Mouse (Mus musculus) megakaryocyte, adult 5-6 weeks (primary cell): Measurements from ENCODE around the gene Gm5901. TPM values are rescaled to one million over a fixed set of nuclear protein-coding genes. Genes with fewer than 3 reads are reported as not detected.
"Not testable (repeated sequence)": the region's sequence is repeated elsewhere in the genome, so short reads cannot be mapped to it uniquely, and the experiment has no call there.

Experiments used
- ATAC-seq: 2 replicates; pipeline ENCODE4 v1.8.0; 2016; ENCODE audit warnings: mild to moderate bottlenecking, inconsistent platforms; ENCODE audit not compliant: poor library complexity, severe bottlenecking
- total RNA-seq, 2 experiments: library from RNA; stranded (forward) in 1 of 2; stranded (reverse) in 1 of 2; fragments of 153-499, 151-499 nt in 1 of 2; fragments of 221-1000, 200-1000 nt in 1 of 2; gene quantifications; 2 replicates each; pipeline versions ENCODE4 v1.2.3 to v1.2.4; 2015 to 2017

Gm5901 gene
- total RNA-seq (2015) (0.20 TPM in 1 of 2 replicates, not detected in the other), total RNA-seq (2017) (0.73 TPM in 1 of 2 replicates, not detected in the other)

DNA sequence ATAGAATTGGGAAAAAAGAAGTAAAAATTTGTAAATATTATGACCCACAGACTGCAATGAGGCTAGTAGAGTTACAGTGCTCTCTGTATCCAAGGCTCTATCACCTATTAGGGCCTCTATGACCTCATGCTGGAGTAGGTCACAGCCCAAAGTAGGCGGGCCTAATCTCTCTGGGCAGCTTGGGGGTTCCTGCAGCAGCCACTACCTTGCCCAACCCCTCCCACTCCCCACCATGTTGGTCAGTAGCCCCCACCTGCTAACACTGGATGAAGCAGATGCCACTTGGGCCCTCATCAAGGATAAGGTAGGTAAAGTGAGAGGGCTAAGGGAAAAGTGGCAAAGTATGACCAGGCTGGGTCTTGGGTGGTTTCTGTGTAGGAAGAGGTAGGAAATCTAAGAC lies at the start of gene Gm5901:
Gm5901 (plus strand) TSS at position 173 of the 400 bp plus-strand sequence.
- ATAC-seq = no peak

DNA sequence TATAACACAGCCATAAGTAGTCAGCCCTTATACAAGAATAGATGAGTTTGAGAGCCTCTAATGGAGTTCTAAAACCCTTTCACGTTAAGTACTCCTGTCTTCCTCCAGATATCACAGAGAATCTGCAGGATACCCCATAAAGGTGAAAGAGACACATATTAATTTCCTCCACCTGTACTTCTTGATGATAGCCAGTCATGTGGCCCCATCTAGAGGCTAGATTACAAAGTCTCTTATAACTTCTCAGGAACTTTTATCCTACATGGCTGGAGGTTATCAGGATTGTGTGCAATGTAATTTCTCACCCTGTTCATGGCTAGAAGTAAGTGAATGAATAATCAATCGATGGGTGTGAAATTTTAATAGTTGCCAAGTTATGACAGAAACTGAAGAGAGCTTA lies 49.5 kb upstream of the Gm5901 start:
- no peak for ATAC-seq

DNA sequence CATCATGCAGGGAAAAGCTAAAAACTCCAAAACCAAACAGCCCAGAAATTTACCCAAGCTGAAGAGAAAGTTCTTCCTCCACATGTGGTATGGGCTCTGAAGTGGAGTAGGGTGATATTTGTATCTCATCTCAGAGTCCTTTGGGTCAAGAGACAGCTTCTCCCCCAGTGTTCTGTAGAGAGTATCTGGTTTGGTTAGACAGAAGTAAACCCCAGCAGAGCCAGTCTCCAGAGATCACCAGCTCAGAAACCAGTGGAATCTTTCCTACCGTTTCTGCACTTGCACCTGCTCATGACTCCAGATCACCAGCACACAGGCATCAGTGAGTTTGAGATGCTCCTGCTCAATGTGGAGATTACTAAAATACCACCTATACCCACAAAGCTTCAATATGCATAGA lies 40.8 kb upstream of the Gm5901 start, which contains the start of gene Olfr690:
Olfr690 (minus strand) TSS at position 101 of the 400 bp plus-strand sequence.
- no peak for ATAC-seq

DNA sequence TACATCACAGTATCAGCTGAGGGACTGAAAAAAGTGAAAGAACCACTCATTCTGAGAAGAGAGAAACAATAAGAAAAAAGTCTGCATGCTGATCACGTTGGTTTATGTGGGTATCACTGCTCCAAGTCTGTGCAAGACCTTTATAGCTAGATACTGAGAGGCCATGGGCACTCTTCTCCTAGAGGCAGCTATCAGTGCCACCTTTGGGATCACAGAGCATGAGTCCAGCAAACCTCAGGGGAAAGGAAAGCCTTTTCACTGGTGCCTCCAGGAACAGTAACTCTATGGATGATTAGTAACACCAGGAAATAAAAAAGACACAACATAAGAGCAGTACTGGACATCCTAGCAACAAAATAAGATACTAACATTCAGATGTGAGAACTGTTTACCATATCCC lies 32.7 kb upstream of the Gm5901 start, which contains the start of gene Olfr691:
Olfr691 (minus strand) TSS at position 101 of the 400 bp plus-strand sequence.
- ATAC-seq = no peak

DNA sequence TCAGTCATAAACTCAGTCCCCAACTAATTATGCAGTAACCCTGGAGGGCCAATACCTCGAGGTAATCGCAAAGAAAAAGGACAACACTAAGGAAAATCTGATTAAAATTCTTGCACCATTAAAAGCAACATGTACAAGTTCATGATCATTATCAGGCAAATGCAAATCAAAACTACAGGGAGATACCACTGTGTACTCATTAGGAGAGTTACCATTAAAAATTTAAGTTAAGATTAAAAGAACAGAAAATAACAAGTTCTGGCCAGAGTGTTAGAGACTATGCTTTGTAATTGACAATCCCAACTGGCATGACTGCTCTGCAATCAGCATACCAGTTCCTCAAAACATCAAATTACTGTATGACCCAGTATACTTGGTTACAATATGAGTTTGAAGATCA lies 32.1 kb upstream of the Gm5901 start:
- no peak for ATAC-seq

DNA sequence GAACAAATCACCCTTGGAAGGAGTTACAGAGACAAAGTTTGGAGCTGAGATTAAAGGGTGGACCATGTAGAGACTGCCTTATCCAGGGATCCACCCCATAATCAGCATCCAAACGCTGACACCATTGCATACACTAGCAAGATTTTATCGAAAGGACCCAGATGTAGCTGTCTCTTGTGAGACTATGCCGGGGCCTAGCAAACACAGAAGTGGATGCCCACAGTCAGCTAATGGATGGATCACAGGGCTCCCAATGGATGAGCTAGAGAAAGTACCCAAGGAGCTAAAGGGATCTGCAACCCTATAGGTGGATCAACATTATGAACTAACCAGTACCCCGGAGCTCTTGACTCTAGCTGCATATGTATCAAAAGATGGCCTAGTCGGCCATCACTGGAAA lies 18.8 kb upstream of the Gm5901 start:
- ATAC-seq = not testable (repeated sequence)

DNA sequence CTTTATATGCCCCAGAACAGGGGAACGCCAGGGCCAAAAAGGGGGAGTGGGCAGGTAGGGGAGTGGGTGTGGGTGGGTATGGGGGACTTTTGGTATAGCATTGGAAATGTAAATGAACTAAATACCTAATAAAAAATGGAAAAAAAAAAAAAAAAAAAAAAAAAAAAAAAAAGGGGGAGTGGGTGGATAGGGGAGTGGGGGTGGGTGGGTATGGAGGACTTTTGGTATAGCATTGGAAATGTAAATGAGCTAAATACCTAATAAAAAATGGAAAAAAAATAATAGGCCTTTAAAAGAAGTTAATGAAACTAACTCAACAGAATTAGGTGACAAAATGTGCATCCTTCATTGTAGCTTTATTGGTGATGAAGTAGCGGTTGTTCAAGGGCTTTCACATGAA lies 18.4 kb upstream of the Gm5901 start:
- ATAC-seq = not testable (repeated sequence)

DNA sequence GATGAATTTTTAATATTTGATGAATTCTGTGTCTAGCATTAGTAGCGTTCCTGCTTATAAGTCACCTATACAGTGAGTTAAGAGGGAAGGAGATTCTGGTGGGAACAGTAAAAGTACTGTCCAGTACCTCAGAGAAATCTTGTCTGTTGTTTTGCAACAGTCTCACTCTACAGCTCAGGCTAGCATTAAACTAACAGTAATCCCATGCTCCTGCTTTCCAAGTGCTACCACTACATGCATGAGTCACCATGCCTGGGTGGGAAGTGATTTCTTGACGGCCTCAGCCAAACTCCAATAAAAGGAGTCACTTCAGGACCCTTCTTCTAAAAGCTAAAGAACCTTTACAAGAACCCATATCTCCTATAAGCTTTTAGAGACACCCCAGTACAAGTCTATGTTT lies 13.1 kb upstream of the Gm5901 start:
- no peak for ATAC-seq

DNA sequence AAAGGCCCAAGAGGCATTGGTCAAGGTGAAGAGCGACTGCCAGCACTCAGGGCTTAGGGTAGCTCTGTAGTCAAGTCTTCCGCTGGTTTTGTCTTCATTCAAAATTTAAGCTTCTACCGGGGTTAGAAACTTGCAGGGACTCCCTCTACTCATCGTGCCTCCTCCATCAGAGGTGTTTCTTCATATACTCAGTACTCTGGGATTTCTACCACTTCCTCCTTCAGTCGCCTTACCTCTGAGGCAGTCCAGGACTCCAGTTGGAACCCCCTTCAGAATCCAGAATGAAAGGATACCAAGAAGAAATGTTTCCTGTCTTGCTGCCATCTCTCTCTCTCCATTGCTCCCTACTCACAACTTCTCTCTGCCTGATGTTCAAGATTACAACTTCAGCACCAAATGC lies 7.6 kb upstream of the Gm5901 start:
- ATAC-seq = peak; percentile 35; the same call in 1 of the 2 replicates

DNA sequence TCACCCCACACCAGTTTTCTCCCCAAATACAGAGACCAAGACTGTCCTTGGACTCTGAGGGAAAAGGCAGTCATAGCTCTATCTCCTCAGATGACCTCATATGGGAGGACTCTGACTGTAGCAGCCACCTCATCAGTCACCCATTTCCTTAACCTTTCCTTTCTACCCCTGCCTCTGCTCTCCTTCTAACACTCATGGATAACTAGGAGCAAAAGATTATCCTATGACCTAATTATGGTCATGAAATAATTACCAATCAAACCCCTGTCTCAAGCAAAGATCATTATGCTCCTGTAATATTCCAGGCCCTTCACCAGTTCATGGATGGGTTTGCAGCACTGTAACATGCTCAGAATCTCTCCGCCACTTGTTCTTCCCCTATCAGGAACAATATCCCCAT lies 6.9 kb upstream of the Gm5901 start, which contains the start of gene Olfr692:
Olfr692 (plus strand) TSS at position 301 of the 400 bp plus-strand sequence.
- no peak for ATAC-seq

DNA sequence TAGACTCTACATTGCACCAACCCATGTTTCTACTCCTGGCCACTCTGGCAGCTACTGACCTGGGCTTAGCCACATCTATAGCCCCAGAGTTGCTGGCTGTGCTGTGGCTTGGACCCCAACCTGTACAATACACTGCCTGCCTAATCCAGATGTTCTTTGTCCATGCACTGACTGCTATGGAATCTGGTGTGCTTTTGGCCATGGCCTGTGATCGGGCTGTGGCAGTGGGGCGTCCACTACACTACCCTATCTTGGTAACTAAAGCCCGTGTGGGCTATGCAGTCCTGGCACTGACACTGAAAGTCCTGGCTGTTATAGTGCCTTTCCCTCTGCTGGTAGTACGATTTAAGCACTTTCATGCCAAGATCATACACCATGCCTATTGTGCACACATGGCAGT lies 6.3 kb upstream of the Gm5901 start:
- ATAC-seq = no peak

DNA sequence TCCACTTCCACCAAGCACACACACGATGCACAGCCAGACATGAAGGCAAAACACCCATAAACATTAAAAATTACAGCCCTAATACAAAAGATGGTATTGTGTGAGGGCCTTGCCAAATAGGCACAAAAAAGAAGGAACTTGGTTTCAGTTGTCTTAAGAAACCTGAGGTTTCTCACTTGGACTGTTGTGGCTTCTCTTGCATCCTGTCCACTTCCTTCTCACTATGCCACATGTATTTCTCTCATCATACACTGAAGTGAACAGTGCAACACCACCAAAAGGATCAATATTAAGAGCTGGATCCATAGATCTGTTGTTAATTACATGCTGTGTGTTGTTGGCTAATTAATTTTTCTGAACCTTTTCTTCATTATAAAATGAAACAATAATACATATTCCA lies 1.9 kb upstream of the Gm5901 start:
- peak; percentile 90 for ATAC-seq

DNA sequence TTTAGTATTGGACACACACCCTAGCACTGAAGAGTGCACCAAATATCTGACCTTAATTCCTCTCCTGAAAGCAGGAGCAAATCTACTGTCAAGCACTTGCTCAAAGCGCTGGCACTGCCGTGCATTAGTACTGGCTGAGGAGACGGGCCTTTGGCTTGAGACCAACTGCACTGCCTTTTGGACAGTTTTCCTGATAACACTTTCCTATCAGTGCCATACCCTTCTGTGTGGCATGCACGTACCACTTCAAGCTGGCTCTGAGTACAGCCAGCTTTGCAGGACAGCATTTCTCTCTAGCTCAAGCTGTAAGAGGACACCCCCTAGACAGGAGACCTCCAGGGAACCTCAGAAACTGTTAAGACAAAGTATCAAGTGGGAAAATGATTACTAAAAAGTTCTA lies 1.3 kb upstream of the Gm5901 start:
- peak; percentile 6 for ATAC-seq

DNA sequence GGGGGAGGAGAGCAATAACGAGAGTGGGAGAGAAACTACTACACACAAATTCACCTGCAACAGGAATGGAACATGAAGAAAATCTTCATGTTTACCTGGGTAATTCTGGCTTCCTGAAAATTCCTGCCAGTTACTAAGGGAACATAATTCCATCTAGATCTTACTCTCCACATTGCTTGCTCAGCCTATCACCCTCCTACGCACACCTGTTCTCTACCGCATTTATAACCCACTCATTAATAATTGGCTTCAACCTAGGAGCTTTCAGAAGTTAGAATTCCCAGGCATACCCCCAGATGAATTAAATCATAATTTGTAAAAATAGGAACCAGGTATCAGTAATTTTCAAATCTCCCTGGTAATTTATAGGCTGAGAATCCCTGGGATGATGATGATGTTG lies 862 bp upstream of the Gm5901 start:
- ATAC-seq = no peak

DNA sequence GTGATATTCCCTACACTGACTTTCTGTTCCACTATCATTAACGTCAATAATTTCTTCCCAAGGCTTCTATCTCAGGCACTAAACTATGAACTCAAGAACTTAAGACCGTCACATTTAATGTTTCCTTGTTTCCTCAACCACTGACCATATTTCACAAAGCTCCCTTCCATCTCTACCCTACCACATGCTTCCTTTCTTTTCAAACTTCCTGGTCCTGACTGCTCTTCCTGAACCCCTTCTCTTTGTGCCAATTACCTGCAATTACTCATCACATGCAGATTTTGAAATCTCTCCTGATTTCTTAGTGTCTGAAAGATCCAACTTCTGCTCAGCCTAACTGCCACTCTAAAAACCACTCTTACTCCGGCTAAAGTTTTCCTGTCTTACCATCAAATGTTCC lies 5.5 kb downstream of the Gm5901 start:
- peak; percentile 31; the same call in 1 of the 2 replicates for ATAC-seq

DNA sequence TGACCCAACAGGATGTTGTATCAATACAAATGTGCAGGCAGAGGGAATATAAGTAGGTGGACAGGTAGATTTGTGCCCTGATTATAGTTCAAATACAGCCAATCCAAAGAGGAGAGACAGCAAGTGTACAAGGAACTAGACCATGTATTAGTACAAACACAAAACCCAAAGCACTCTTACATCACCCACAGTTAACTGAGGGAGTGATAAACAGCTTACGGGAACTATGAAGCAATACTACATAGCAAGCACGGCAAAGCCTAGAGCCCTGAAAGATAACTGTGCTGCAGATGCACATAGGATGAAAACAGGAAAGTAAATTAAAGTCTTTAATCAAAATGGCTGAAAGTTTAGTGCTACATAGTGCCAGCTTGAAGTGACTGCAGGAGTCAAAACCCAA lies 12.9 kb downstream of the Gm5901 start:
- ATAC-seq = peak; percentile 74

DNA sequence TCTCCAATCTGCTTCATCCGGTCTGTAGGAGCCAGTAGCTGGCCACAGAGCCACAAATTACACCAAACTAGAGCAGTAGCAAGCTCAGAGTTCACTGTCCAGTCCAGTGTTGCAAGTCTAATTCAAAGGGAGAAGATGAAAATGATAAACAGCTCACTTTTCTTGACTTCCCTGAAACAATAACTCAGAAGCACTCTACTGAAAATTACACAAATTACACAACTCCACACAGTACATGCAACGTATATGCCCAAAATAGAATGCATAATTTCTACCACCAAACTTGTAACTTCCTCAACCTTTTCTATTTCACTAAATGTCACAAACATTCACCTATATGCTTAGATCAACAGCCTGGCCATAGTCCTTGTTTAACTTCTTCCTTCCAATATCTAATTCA lies 15.4 kb downstream of the Gm5901 start:
- peak; percentile 69 for ATAC-seq

DNA sequence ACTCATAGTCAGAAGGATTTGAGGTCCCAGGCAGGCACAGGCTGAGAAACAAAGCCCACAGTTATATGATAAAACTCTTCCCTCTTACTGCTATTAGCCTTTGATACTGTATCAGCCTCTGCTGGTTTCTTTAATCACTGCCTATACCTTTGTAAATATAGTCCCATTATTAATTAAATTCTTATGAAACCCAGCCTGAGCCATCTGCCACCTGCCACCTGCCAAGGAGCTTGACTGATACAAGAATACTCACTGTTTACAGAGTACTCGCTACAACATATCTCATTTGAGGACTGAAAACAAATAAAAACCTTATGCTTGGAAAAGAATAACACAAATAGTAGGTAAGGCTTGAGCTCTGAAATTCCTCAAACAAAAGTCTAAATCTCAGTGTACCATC lies 19.8 kb downstream of the Gm5901 start:
- no peak for ATAC-seq

DNA sequence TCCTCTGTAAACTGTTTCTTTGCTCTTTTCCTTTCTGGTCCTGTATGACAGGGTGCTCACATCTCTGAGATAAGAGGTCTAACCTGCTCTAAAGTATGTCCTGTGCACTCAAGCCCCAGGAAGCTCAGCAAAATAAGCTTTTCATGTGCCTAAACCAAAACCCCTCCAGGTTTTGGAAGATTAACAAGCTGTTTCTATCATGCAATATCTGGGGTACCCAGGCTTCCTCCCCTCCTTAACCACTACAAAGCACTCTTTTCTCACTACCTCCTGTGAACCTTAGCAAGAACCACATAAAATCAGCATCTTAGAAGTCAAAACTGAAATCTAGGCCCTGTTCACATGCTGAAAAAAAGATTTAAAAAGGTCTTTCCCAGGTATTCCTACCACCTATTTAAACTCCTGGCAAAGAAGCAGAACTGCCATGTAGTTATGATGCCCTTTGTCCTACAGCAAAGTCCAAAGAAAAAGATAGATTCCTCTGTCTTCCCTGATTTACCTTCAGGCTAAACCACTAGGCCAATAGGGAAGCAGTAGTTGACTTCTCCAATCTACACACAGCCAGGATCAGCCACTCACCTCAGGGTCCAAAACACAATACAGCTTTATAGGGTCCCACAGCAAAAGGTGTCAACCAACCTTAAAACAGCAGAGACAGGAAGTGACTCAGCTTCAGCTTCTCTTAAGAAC lies 20.4 kb downstream of the Gm5901 start:
- ATAC-seq = no peak

DNA sequence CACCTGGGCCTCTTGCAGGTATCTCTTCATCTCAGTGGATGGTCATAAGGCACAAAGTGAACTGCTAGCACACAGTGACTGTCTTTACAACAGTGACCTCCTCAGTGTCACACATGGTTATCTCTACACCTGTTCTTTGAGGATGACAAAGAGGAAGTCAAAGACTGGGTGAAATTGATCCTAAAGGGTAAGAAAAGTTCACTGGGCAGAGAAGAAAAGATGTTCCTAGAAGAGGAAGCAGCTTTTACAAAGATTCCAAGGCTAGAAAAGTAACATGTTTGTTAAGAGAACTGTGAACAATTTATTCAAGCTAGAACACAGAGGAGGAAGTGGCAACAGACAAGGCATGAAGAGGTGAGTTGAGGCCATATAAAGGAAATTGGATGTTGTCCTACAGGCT lies 21.3 kb downstream of the Gm5901 start:
- no peak for ATAC-seq

DNA sequence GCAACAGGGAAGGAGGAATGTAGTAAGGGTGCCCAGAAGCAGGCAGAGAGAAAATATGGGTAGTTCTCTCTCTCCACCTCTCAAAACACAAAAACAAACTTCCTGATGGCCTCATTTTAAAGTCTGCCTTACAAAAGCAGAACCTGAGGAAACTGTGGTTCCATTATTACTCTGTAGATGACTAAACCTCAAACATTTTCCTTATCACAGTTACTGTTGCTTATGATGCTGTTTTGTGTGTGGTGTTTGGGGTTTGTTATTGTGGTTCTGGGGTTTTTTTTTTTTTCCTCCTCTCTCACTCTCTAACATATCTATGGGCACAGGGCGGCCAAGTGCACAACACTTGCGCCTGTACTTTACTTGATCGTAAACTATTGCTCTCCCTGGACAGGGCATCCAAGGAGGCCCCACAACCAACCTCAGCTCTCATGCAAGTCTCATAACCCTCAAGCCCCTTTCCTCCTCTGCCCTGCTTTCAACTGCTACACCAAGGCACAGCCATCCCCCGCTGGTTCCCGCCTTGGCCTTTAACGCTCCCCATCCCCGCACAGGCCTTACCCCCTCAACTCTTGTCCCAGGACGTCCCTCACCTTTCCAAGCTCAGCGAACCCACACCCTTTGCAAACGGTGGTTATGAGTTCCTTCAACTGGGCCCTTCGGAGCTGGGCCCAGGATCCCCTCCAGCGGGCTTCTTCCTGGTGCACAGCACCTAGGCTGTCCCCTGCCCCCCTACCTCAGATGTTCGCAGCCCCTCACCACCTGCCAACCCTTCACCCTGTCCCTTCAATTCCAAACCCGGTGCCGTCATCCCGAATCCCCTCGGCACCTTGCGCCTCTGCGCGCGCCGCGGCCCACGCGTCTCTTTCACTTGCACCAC lies 24.5 kb downstream of the Gm5901 start:
- peak; percentile 49 for ATAC-seq
